Mouse (Mus musculus) thymus, adult 2 months (tissue): ENCODE measurements around the gene Zfhx3.
"Not testable (repeated sequence)": the region's sequence is repeated elsewhere in the genome, so short reads cannot be mapped to it uniquely, and the experiment has no call there.

ENCODE experiments used
- CTCF ChIP-seq: fragments of 200-500 bp; IDR thresholded peaks from 2 replicates; pipeline ENCODE4 v1.5.1; 2012; ENCODE audit warnings: mild to moderate bottlenecking, control low read depth, low read length, moderate library complexity, borderline replicate concordance; ENCODE audit not compliant: control insufficient read depth, poor library complexity, insufficient read depth; ENCODE audit errors: extremely low read depth
- POLR2A ChIP-seq: fragments of 200-500 bp; IDR thresholded peaks from 2 replicates; pipeline ENCODE4 v1.6.1; 2012; ENCODE audit warnings: mild to moderate bottlenecking, low read length, control low read depth, moderate library complexity; ENCODE audit not compliant: control insufficient read depth, poor library complexity, insufficient read depth; ENCODE audit errors: extremely low read depth

GRCm38 (mm10) chr8:107938231-107938630 lies 4.2 kb upstream of the Zfhx3 start:
- not testable (repeated sequence) for TF ChIP-seq CTCF, POLR2A
